In the genomic region with DNA sequence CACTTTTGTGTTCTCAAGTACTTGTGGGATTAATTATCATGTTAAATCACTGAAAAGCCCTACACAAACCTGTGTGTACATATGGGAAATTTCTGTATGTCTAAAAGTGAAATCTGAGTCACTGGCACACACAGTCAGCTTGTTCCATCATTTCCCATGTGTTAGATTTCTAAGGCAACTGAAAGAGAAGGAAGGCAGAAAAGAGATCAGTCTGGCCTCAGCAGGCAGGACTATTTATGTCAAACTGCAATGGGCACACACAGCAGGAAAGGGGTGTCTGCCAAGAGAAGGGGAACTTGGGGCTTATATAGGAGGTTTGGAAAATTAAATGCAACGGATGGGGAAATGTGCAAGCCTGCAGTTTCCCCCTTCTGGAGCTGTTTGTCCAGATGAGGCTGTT, we compare ENCODE assay signal across 19 mouse cellular contexts.
"Had no signal": no experiment of that assay in that cellular context is flagged by ENCODE, and none has a peak within 500 bp of the region (broad histone marks: within the 10 kb centered on the region; RNA-seq: fewer than 3 reads in every experiment).

No protein-coding gene starts in this region.

- H3K27ac ChIP-seq: kidney, postnatal 0 days; limb, embryonic 15.5 days; liver, embryonic 14.5 days; macrophage; midbrain, embryonic 12.5 days; midbrain, embryonic 15.5 days; stomach, postnatal 0 days had no signal

- H3K4me2 ChIP-seq: limb, embryonic 15.5 days; liver, embryonic 11.5 days; lung, embryonic 14.5 days; midbrain, embryonic 12.5 days; midbrain, embryonic 15.5 days had no signal

- H3K36me3 ChIP-seq: limb, embryonic 15.5 days; midbrain, embryonic 12.5 days; midbrain, embryonic 15.5 days had no signal

- DNase-seq: kidney, adult 2 months; kidney, postnatal 25 days; liver, postnatal 0 days; lung, embryonic 14.5 days; right cerebral cortex, adult 18-20 months; right cerebral cortex, postnatal 14 days; right cerebral cortex, postnatal 4 days; thymus, adult 2 months; thymus, postnatal 14 days; thymus, postnatal 4 days had no signal

- H3K9ac ChIP-seq: limb, embryonic 15.5 days; liver, embryonic 14.5 days; liver, postnatal 0 days; lung, embryonic 14.5 days; midbrain, embryonic 12.5 days; midbrain, embryonic 15.5 days had no signal

- H3K4me3 ChIP-seq: limb, embryonic 15.5 days; midbrain, embryonic 12.5 days; midbrain, embryonic 15.5 days had no signal

- ATAC-seq: liver, postnatal 0 days; lung, postnatal 0 days; midbrain, embryonic 15.5 days had no signal

- H3K4me1 ChIP-seq: limb, embryonic 15.5 days; midbrain, embryonic 12.5 days; midbrain, embryonic 15.5 days had no signal

- H3K9me3 ChIP-seq: limb, embryonic 15.5 days; midbrain, embryonic 12.5 days; midbrain, embryonic 15.5 days had no signal

- H3K27me3 ChIP-seq: limb, embryonic 15.5 days; midbrain, embryonic 12.5 days; midbrain, embryonic 15.5 days had no signal
